Mouse (Mus musculus): ENCODE measurements around the gene Chrna3.

Gene Chrna3

GRCm38 (mm10) chr9:55026275-55026663, at the start of gene Chrna3:
Chrna3 (minus strand) TSS chr9:55026562.
- no peak for DNase-seq (ENCODE audit: low read depth, low spot score)

- DNase-seq (ENCODE audit: low read depth, low spot score): no peak
Measured at GRCm38 (mm10) chr9:55067965-55068265, 41.6 kb upstream of the Chrna3 start.

- no peak for DNase-seq (ENCODE audit: low read depth, low spot score)
Measured at GRCm38 (mm10) chr9:55067260-55067964, 41.0 kb upstream of the Chrna3 start.

- no peak for DNase-seq (ENCODE audit: low read depth, low spot score)
Measured at GRCm38 (mm10) chr9:55065241-55065640, 38.9 kb upstream of the Chrna3 start.

GRCm38 (mm10) chr9:55058067-55058466, 31.7 kb upstream of the Chrna3 start:
- DNase-seq (ENCODE audit: low read depth, low spot score): no peak

GRCm38 (mm10) chr9:55055386-55055930, 29.1 kb upstream of the Chrna3 start:
- no peak for DNase-seq (ENCODE audit: low read depth, low spot score)

GRCm38 (mm10) chr9:55048211-55048880, 22.0 kb upstream of the Chrna3 start, which contains the start of gene Chrnb4:
Chrnb4 (minus strand) TSS chr9:55048779.
- no peak for DNase-seq (ENCODE audit: low read depth, low spot score)

GRCm38 (mm10) chr9:55046764-55047163, 20.4 kb upstream of the Chrna3 start:
- DNase-seq (ENCODE audit: low read depth, low spot score): no peak

- no peak for DNase-seq (ENCODE audit: low read depth, low spot score)
Measured at GRCm38 (mm10) chr9:55045001-55045400, 18.6 kb upstream of the Chrna3 start.

- DNase-seq (ENCODE audit: low read depth, low spot score): no peak
Measured at GRCm38 (mm10) chr9:55043688-55044087, 17.3 kb upstream of the Chrna3 start.

GRCm38 (mm10) chr9:55041389-55041788, 15.0 kb upstream of the Chrna3 start:
- DNase-seq (ENCODE audit: low read depth, low spot score): no peak

- no peak for DNase-seq (ENCODE audit: low read depth, low spot score)
Measured at GRCm38 (mm10) chr9:55039983-55040382, 13.6 kb upstream of the Chrna3 start.

- DNase-seq (ENCODE audit: low read depth, low spot score): no peak
Measured at GRCm38 (mm10) chr9:55038948-55039347, 12.6 kb upstream of the Chrna3 start.

GRCm38 (mm10) chr9:55031435-55032167, 5.2 kb upstream of the Chrna3 start:
- DNase-seq (ENCODE audit: low read depth, low spot score): no peak

GRCm38 (mm10) chr9:55025534-55026274, 658 bp downstream of the Chrna3 start:
- DNase-seq (ENCODE audit: low read depth, low spot score): no peak

- DNase-seq (ENCODE audit: low read depth, low spot score): peak; percentile 42
Measured at GRCm38 (mm10) chr9:55023902-55024583, 2.3 kb downstream of the Chrna3 start.

GRCm38 (mm10) chr9:55023326-55023725, 3.0 kb downstream of the Chrna3 start:
- DNase-seq (ENCODE audit: low read depth, low spot score): no peak

- no peak for DNase-seq (ENCODE audit: low read depth, low spot score)
Measured at GRCm38 (mm10) chr9:55016926-55017325, 9.4 kb downstream of the Chrna3 start.

GRCm38 (mm10) chr9:55010588-55011350, 15.6 kb downstream of the Chrna3 start:
- DNase-seq (ENCODE audit: low read depth, low spot score): no peak

- no peak for DNase-seq (ENCODE audit: low read depth, low spot score)
Measured at GRCm38 (mm10) chr9:55009692-55010091, 16.7 kb downstream of the Chrna3 start.
